Mouse (Mus musculus) ovary, adult 10 weeks (tissue): Measurements from ENCODE around the gene Gm10985. TPM values are rescaled to one million over a fixed set of nuclear protein-coding genes. Genes with fewer than 3 reads are reported as not detected.

Experiments
- polyA plus RNA-seq: library from polyadenylated mRNA; stranded (reverse); fragments of 350-450 nt; fragmentation: Illumina TruSeq; extraction: RNeasy Lipid Tissue Mini Kit (QIAGEN cat#74804); gene quantifications from one replicate; pipeline ENCODE4 v1.2.3, GENCODE M21; 2014

Gm10985 gene
- not detected for polyA plus RNA-seq

DNA sequence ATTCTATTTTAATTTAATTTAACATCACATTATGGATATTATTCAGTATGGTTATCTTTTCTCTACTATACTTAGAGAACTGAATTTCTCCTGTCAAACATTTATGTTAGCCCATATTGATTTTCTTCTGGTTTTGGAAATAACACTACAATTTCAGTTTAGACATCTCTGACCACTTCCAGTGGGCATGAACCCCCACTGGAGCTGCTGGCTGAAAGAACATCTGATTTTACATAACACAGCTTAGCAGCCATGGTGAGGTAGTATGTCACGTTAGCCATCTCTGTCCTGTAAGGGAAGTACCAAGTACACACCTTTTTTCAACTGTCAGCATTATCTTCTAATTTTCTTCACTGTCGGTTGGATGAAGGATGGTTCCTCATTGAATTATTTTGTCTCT is at the start of gene Gm10985:
Gm10985 (plus strand) TSS at position 301 of the 400 bp plus-strand sequence.

DNA sequence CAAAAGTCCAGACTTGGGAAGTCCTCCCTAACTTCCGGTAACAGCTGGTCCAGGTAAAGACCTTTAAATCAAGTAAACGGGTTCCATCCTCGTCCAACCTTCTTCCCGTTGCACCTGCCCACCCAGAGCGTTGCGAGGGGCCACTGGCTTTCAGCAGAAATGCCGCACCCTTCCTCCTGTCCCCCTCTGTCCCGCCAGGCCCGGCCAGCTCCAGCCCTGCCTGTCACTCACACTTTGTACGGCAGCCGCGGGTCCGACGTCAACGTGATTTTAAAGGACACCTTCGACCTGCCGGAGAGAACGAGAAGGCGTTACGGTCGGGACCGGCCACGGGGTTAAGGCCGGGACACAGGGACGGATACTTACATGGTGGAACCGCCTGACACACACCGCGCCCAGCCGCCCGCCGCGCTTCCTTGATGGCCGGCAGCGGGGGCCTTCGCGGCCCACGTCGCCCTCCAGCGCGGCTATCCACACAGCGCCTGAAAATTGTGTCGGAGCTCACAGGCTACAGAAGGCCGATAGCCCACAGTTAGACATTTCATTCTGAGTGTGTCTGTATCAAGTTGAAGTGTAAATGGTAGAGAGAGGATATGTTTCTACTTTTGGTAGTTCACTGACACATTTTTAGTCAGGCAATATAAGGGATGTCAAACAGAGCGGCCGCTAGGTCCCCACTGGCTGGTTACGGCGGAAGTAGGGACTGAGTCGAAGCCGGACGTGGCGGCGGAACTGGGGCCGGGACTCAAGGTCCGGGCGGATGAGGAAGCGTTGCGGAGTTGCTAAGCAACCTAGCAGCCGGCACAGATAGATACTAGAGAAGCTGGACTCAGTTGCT is 18.7 kb downstream of the Gm10985 start, which contains the start of gene Ufm1:
Ufm1 (minus strand) TSS at position 448 of the 838 bp plus-strand sequence.

Other genes starting within 250 kb of the Gm10985 start
- gene Frem2, start 187.7 kb upstream of the Gm10985 start, polyA plus RNA-seq = 0.91 TPM
- 202 TPM for gene Ufm1, start 18.7 kb downstream of the Gm10985 start, polyA plus RNA-seq